Mouse (Mus musculus) megakaryocyte, embryonic 14.5 days (primary cell): Measurements from ENCODE around the gene Masp2.

Experiments used
- FLI1 ChIP-seq: IDR thresholded peaks from 2 replicates; pipeline ENCODE4 v1.6.1; 2012; ENCODE audit warnings: low read length, inconsistent platforms, mixed read lengths
- GATA1 ChIP-seq: IDR thresholded peaks from 3 replicates; pipeline ENCODE4 v1.6.1; 2012; ENCODE audit warnings: mixed read lengths, low read length, inconsistent platforms, borderline replicate concordance

DNA sequence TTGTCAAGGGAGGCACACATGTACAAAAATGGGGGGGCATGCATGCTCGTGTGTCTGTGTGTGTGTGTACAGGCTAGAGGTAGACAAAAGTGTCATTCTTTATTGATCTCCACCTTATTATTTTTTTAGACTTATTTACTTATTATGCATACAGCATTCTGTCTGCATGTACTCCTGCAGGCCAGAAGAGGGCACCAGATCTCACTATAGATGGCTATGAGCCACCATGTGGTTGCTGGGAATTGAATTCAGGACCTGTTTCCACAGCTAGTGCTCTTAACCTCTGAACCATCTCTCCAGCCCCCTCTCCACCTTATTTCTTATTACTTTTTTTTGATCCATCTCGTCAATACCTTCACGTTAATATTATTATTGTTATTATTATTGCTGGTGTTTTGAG lies 47.0 kb downstream of the Masp2 start:
- TF ChIP-seq GATA1 (no peak), FLI1 (no peak)
